Mouse (Mus musculus): ENCODE measurements at regions not wholly inside any gene's neighbourhood (a gene's known extent, or its start where the extent isn't known, plus 50 kb on each side); places are given as distances from the start of the nearest gene placed in this dataset.
"Not testable (repeated sequence)": the region's sequence is repeated elsewhere in the genome, so short reads cannot be mapped to it uniquely, and the experiment has no call there.

DNA sequence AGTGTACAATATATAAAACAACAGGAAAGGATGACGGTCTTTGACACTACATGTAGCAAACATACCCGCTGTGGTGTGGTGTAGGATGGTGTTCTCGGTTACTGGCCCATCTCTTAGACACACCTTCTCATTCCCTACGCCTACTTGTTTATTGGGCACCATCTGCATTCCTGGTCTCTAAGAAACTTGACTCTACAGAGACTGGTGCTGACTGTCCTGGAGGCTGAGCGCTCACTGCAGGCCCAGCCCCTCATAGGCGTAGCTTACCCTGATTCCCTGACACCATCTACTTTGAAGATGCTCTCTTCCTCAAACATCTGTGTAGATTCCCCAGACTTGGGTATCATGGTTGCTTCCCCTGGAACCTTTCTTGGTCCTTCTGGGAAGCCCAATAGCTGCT, 90.9 kb upstream of the Fam84a start:
- not testable (repeated sequence) for H3K9me3 ChIP-seq (ENCODE audit: control insufficient read depth, low read length); H3K27me3 ChIP-seq (ENCODE audit: control insufficient read depth, insufficient read depth, low read length); H3K4me2 ChIP-seq (ENCODE audit: low read length); H3K9ac ChIP-seq (ENCODE audit: low read length); ATAC-seq (ENCODE audit: insufficient number of reproducible peaks, insufficient read depth, low FRiP score, low read depth); H3K36me3 ChIP-seq (ENCODE audit: control insufficient read depth, insufficient read depth, low read length); H3K4me1 ChIP-seq (ENCODE audit: control insufficient read depth in 2 of 2, insufficient read depth in 2 of 2, low read length in 2 of 2); H3K27ac ChIP-seq (replicated peaks in 1 of 2; ENCODE audit: control insufficient read depth in 1 of 2, insufficient read depth in 1 of 2, low read depth in 2 of 2, low read length in 2 of 2); H3K4me3 ChIP-seq (ENCODE audit: control insufficient read depth in 1 of 2, insufficient read depth in 1 of 2, low read depth in 1 of 2, low read length in 2 of 2)
- 91% methylated on average over 5 of the region's 6 CpGs for WGBS

DNA sequence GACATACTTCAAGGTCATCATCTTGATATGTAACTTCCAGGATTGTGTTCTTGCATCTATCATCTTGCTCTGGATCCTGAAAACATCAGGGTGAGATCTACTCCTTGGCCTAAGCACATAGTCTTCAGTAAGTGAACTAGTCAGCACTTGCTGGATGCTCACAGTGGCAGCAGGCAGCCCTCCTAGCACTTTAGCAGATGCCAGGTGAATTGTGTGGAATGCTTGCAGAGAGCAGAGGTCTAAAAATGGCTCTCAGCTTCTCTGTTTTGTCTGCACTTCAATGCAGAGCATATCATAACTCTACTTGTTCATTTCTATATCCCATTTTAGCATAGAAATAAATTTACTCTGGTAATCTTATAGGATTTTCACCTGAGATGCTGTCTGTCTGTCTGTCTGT, 85.8 kb upstream of the Fam84a start:
- no peak for ATAC-seq (ENCODE audit: insufficient number of reproducible peaks, insufficient read depth, low FRiP score, low read depth)
- Histone ChIP-seq H3K27ac (replicated peaks in 1 of 2; ENCODE audit: control insufficient read depth in 1 of 2, insufficient read depth in 1 of 2, low read depth in 2 of 2, low read length in 2 of 2) (no peak overlapping the region), H3K4me2 (ENCODE audit: low read length) (no peak overlapping the region), H3K36me3 (ENCODE audit: control insufficient read depth, insufficient read depth, low read length) (no peaks in the 10 kb centered on the region), H3K9me3 (ENCODE audit: control insufficient read depth, low read length) (no peaks in the 10 kb centered on the region), H3K27me3 (ENCODE audit: control insufficient read depth, insufficient read depth, low read length) (no peaks in the 10 kb centered on the region), H3K4me1 (ENCODE audit: control insufficient read depth in 2 of 2, insufficient read depth in 2 of 2, low read length in 2 of 2) (no peaks in the 10 kb centered on the region), H3K4me3 (ENCODE audit: control insufficient read depth in 1 of 2, insufficient read depth in 1 of 2, low read depth in 1 of 2, low read length in 2 of 2) (no peak overlapping the region), H3K9ac (ENCODE audit: low read length) (no peak overlapping the region)

DNA sequence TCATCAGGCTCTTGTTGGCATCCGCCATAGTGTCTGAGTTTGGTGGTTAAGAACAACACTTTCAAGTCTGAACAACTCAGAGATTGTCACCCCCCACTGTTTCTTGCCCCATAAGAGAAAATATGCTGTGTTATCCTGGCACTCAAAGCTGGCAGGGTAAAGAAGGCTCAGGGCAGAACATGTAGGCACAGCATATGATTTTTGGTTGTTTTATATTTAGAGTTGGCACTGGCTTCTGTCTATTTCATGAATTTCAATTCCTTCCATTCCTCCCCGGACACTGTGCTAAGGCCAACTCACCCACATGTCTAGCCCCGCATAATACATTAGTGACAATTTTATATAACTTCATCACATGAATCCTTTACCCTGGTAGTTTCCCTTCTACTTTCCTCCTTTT, 83.5 kb upstream of the Fam84a start:
- Histone ChIP-seq H3K27me3 (ENCODE audit: control insufficient read depth, insufficient read depth, low read length) (no peaks in the 10 kb centered on the region), H3K36me3 (ENCODE audit: control insufficient read depth, insufficient read depth, low read length) (no peaks in the 10 kb centered on the region), H3K9ac (ENCODE audit: low read length) (no peak overlapping the region), H3K4me1 (ENCODE audit: control insufficient read depth in 2 of 2, insufficient read depth in 2 of 2, low read length in 2 of 2) (no peaks in the 10 kb centered on the region), H3K9me3 (ENCODE audit: control insufficient read depth, low read length) (no peaks in the 10 kb centered on the region), H3K4me2 (ENCODE audit: low read length) (no peak overlapping the region), H3K4me3 (ENCODE audit: control insufficient read depth in 1 of 2, insufficient read depth in 1 of 2, low read depth in 1 of 2, low read length in 2 of 2) (no peak overlapping the region), H3K27ac (replicated peaks in 1 of 2; ENCODE audit: control insufficient read depth in 1 of 2, insufficient read depth in 1 of 2, low read depth in 2 of 2, low read length in 2 of 2) (no peak overlapping the region)
- WGBS = 59% methylated on average over 3 of the region's 3 CpGs
- ATAC-seq (ENCODE audit: insufficient number of reproducible peaks, insufficient read depth, low FRiP score, low read depth) = no peak

DNA sequence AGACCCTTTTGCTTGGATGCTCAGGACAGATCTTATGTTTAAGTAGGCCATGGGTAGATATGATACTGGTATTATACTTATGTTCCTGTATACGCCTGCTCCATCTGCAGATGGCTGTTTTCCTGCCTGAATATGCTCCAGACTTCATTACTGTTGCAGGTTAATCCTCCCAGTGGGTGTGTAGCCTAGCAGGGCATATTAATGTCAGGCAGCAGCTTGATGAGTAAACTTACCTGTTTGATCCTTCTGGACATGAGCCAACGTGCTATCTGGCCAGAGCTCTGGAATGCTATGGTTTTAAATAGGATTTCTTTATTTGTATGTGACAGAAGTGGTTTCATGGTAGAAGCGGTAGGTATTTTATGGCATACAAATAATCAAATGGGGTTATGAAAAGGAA, 60.8 kb upstream of the Fam84a start:
- no peak overlapping the region for H3K4me2 ChIP-seq (ENCODE audit: low read length)

DNA sequence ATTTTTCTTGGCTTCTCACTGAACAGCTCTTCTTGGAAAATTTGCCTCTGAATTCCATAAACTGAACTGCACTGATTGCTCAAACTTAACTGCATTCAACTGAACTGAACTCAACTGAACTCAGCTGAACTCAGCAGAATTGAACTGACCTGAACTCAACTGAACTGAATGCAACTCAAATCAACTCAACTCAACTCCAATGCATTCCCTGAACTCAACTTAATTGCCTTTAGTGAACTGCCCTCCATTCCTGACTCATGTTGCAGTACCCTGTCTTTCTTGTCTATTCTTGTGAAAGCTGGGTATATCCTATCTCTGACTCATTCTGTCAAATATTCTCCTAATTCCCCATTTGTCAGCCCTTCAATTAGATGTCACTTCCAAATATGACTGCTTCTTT, 58.0 kb upstream of the Fam84a start:
- ATAC-seq (ENCODE audit: insufficient number of reproducible peaks, insufficient read depth, low FRiP score, low read depth) = no peak

More for the DNA sequence above, 60.8 kb upstream of the Fam84a start:
- Histone ChIP-seq H3K27me3 (ENCODE audit: control insufficient read depth, insufficient read depth, low read length) (no peaks in the 10 kb centered on the region), H3K9me3 (ENCODE audit: control insufficient read depth, low read length) (no peaks in the 10 kb centered on the region), H3K4me3 (ENCODE audit: control insufficient read depth in 1 of 2, insufficient read depth in 1 of 2, low read depth in 1 of 2, low read length in 2 of 2) (no peak overlapping the region), H3K4me1 (ENCODE audit: control insufficient read depth in 2 of 2, insufficient read depth in 2 of 2, low read length in 2 of 2) (no peaks in the 10 kb centered on the region), H3K9ac (ENCODE audit: low read length) (no peak overlapping the region), H3K36me3 (ENCODE audit: control insufficient read depth, insufficient read depth, low read length) (no peaks in the 10 kb centered on the region), H3K27ac (replicated peaks in 1 of 2; ENCODE audit: control insufficient read depth in 1 of 2, insufficient read depth in 1 of 2, low read depth in 2 of 2, low read length in 2 of 2) (no peak overlapping the region)
- no peak for ATAC-seq (ENCODE audit: insufficient number of reproducible peaks, insufficient read depth, low FRiP score, low read depth)
- WGBS = 77% methylated on average over 3 of the region's 3 CpGs

DNA sequence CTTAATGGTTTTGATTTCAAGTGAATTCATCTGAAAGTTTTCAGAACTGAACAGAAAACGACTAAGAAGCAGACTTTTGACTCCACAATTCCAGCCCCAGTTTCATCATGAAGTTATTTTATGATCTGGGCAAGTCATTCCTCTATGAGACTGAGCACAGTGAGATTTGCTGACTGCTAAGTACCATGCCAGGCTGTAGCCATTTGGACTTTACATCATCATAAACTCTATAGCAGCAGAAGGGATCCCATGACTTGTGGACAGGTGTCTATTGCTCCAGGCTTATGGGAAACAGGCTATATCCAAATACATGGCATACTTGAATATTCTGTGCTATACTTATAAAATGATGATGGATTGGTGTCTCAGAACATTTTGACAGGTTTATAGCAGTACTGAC, 55.4 kb upstream of the Fam84a start:
- Histone ChIP-seq H3K9ac (ENCODE audit: low read length) (no peak overlapping the region), H3K4me3 (ENCODE audit: control insufficient read depth in 1 of 2, insufficient read depth in 1 of 2, low read depth in 1 of 2, low read length in 2 of 2) (no peak overlapping the region), H3K4me1 (ENCODE audit: control insufficient read depth in 2 of 2, insufficient read depth in 2 of 2, low read length in 2 of 2) (no peaks in the 10 kb centered on the region), H3K9me3 (ENCODE audit: control insufficient read depth, low read length) (no peaks in the 10 kb centered on the region), H3K36me3 (ENCODE audit: control insufficient read depth, insufficient read depth, low read length) (no peaks in the 10 kb centered on the region), H3K27me3 (ENCODE audit: control insufficient read depth, insufficient read depth, low read length) (no peaks in the 10 kb centered on the region), H3K4me2 (ENCODE audit: low read length) (no peak overlapping the region), H3K27ac (replicated peaks in 1 of 2; ENCODE audit: control insufficient read depth in 1 of 2, insufficient read depth in 1 of 2, low read depth in 2 of 2, low read length in 2 of 2) (no peak overlapping the region)
- WGBS = 50% methylated on average over 1 of the region's 1 CpGs
- ATAC-seq (ENCODE audit: insufficient number of reproducible peaks, insufficient read depth, low FRiP score, low read depth) = no peak

More for the DNA sequence above, 58.0 kb upstream of the Fam84a start:
- Histone ChIP-seq H3K4me1 (ENCODE audit: control insufficient read depth in 2 of 2, insufficient read depth in 2 of 2, low read length in 2 of 2) (no peaks in the 10 kb centered on the region), H3K4me3 (ENCODE audit: control insufficient read depth in 1 of 2, insufficient read depth in 1 of 2, low read depth in 1 of 2, low read length in 2 of 2) (no peak overlapping the region), H3K27ac (replicated peaks in 1 of 2; ENCODE audit: control insufficient read depth in 1 of 2, insufficient read depth in 1 of 2, low read depth in 2 of 2, low read length in 2 of 2) (no peak overlapping the region), H3K27me3 (ENCODE audit: control insufficient read depth, insufficient read depth, low read length) (no peaks in the 10 kb centered on the region), H3K36me3 (ENCODE audit: control insufficient read depth, insufficient read depth, low read length) (no peaks in the 10 kb centered on the region), H3K9me3 (ENCODE audit: control insufficient read depth, low read length) (no peaks in the 10 kb centered on the region), H3K9ac (ENCODE audit: low read length) (no peak overlapping the region), H3K4me2 (ENCODE audit: low read length) (no peak overlapping the region)

DNA sequence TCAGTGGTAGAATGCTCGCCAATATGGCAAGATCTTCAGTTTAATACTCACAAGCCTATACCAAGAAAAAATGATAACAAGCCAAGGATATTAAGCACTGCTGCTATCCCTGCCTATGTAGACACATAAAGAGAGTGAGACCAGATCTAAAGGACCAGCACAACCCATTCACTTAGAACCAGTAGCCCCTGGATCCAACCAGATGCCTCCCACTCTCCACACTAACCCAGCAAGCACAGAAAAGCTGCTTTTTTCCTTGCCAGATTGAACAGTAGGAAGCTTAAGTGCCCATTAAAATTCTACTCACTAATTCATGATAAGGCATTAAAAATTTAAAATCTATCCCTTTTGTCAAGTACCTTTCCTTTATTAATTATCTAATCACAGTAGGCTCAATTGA, 52.6 kb upstream of the Fam84a start:
- Histone ChIP-seq H3K36me3 (ENCODE audit: control insufficient read depth, insufficient read depth, low read length) (no peaks in the 10 kb centered on the region), H3K4me1 (ENCODE audit: control insufficient read depth in 2 of 2, insufficient read depth in 2 of 2, low read length in 2 of 2) (no peaks in the 10 kb centered on the region), H3K9ac (ENCODE audit: low read length) (no peak overlapping the region), H3K9me3 (ENCODE audit: control insufficient read depth, low read length) (no peaks in the 10 kb centered on the region), H3K4me3 (ENCODE audit: control insufficient read depth in 1 of 2, insufficient read depth in 1 of 2, low read depth in 1 of 2, low read length in 2 of 2) (no peak overlapping the region), H3K27me3 (ENCODE audit: control insufficient read depth, insufficient read depth, low read length) (no peaks in the 10 kb centered on the region), H3K27ac (replicated peaks in 1 of 2; ENCODE audit: control insufficient read depth in 1 of 2, insufficient read depth in 1 of 2, low read depth in 2 of 2, low read length in 2 of 2) (no peak overlapping the region), H3K4me2 (ENCODE audit: low read length) (no peak overlapping the region)
- no peak for ATAC-seq (ENCODE audit: insufficient number of reproducible peaks, insufficient read depth, low FRiP score, low read depth)
- 71% methylated on average over 1 of the region's 1 CpGs for WGBS
